Mouse (Mus musculus) small intestine, adult 2 months (tissue): ENCODE results near the gene Zfp2. TPM values are rescaled to one million over a fixed set of nuclear protein-coding genes. Genes with fewer than 3 reads are reported as not detected.

ENCODE experiments used
- H3K27ac ChIP-seq: fragments of 200-500 bp; 2 replicates; pipeline ENCODE4 v1.5.1; 2012; ENCODE audit warnings: low read depth, low read length, control low read depth, inconsistent platforms; ENCODE audit not compliant: insufficient read depth
- H3K27me3 ChIP-seq: fragments of 200-500 bp; 2 replicates; pipeline ENCODE4 v1.6.1; 2012; ENCODE audit warnings: mild to moderate bottlenecking, moderate library complexity, low read length, inconsistent platforms; ENCODE audit not compliant: control insufficient read depth, insufficient read depth
- H3K36me3 ChIP-seq: fragments of 200-500 bp; 2 replicates; pipeline ENCODE4 v1.6.1; 2012; ENCODE audit warnings: mild to moderate bottlenecking, low read length, control low read depth, inconsistent platforms; ENCODE audit not compliant: control insufficient read depth, insufficient read depth
- H3K4me1 ChIP-seq: fragments of 200-500 bp; 2 replicates; pipeline ENCODE4 v1.6.1; 2012; ENCODE audit warnings: low read length, inconsistent platforms, mixed read lengths; ENCODE audit not compliant: control insufficient read depth, insufficient read depth, insufficient read length
- H3K4me3 ChIP-seq: fragments of 200-500 bp; 2 replicates; pipeline ENCODE4 v1.5.1; 2012; ENCODE audit warnings: low read depth, mild to moderate bottlenecking, control low read depth, inconsistent platforms, low read length, moderate library complexity
- CTCF ChIP-seq: fragments of 200-500 bp; IDR thresholded peaks from 2 replicates; pipeline ENCODE4 v1.5.1; 2012; ENCODE audit warnings: low read depth, mild to moderate bottlenecking, control low read depth, inconsistent platforms, low read length, moderate library complexity, mixed read lengths; ENCODE audit not compliant: insufficient replicate concordance, insufficient read length; ENCODE audit errors: extremely low read depth
- POLR2A ChIP-seq: fragments of 200-500 bp; IDR thresholded peaks from 2 replicates; pipeline ENCODE4 v1.6.1; 2012; ENCODE audit warnings: low read depth, mild to moderate bottlenecking, control low read depth, inconsistent platforms, low read length, moderate library complexity
- WGBS: fragments of 180-500 bp; shearing (Covaris S2); methylation state at CpG from one replicate; pipeline ENCODE4 v1.1.7; 2018; 5-methylcytosine and 5-hydroxymethylcytosine counted together
- polyA plus RNA-seq: library from polyadenylated mRNA; depleted of rRNA; stranded (reverse); fragments of >200 nt; gene quantifications from 2 replicates; pipeline ENCODE4 v1.2.3, GENCODE M21; 2012; rRNA removed

Zfp2 gene
- polyA plus RNA-seq, 1 experiment = 0.09 TPM

GRCm38 (mm10) chr11:50878641-50879040, 37.3 kb downstream of the Zfp2 start:
- H3K36me3 ChIP-seq = no peaks in the 10 kb centered on the region
- H3K4me1 ChIP-seq = no peaks in the 10 kb centered on the region
- H3K27ac ChIP-seq = no peak overlapping the region
- 73% methylated on average over 3 of the region's 3 CpGs for WGBS
- no peak overlapping the region for H3K4me3 ChIP-seq
- TF ChIP-seq POLR2A (no peak), CTCF (no peak)
- H3K27me3 ChIP-seq = no peaks in the 10 kb centered on the region

- Histone ChIP-seq H3K4me1 (no peaks in the 10 kb centered on the region; the same call in 1 of the 2 replicates), H3K27ac (no peak overlapping the region), H3K36me3 (no peaks in the 10 kb centered on the region), H3K4me3 (peak overlapping the region; percentile 17), H3K27me3 (peaks cover 27% of the 10 kb centered on the region)
- under 1% methylated on average over 72 of the region's 72 CpGs for WGBS
- TF ChIP-seq CTCF = no peak
- TF ChIP-seq POLR2A = no peak
Measured at GRCm38 (mm10) chr11:50850989-50851601, 64.9 kb downstream of the Zfp2 start.

DNA sequence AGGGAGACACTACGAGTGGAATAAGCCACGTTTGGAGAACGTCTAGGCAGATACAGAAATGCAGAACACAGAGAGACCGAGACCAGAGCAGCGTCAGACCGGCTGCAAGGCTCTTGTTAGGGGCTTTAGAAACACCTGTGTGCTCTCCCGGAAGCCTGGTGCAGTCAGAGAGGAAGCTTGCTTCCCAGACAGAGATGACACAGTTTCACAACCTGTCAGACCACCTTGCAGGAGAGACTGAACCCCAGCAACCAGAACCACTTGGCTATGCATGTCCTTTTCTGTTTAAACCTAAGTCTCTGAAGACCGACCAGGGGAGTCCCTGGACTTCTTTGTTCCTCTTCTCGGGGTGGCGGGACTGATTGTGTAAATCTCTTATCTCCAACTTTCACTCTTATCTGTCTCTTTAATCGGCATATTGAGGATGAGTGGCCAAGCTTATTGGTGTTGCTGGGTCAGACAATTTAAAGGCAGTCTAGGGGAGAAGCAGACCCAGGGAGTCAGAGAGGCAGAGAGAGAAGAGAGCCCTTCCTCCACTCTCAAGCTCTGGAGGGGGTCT, 65.7 kb downstream of the Zfp2 start, which contains the start of gene Grm6:
TSS of gene Grm6 (plus strand) at position 509 of the 559 bp plus-strand sequence.
- 2% methylated on average over 11 of the region's 11 CpGs for WGBS
- Histone ChIP-seq H3K4me1 (no peaks in the 10 kb centered on the region; the same call in 1 of the 2 replicates), H3K27ac (no peak within 1 kb of the TSS), H3K27me3 (peaks cover 27% of the 10 kb centered on the region), H3K36me3 (no peaks in the 10 kb centered on the region), H3K4me3 (peak within 1 kb of the TSS; percentile 17)
- TF ChIP-seq POLR2A = no peak
- TF ChIP-seq CTCF = no peak

- no peak overlapping the region for H3K4me3 ChIP-seq
- no peaks in the 10 kb centered on the region for H3K36me3 ChIP-seq
- no peak overlapping the region for H3K27ac ChIP-seq
- TF ChIP-seq POLR2A (no peak), CTCF (no peak)
- WGBS = 2% methylated on average over 10 of the region's 10 CpGs
- peaks cover 27% of the 10 kb centered on the region for H3K27me3 ChIP-seq
- no peaks in the 10 kb centered on the region; the same call in 1 of the 2 replicates for H3K4me1 ChIP-seq
Measured at GRCm38 (mm10) chr11:50849310-50849709, 66.7 kb downstream of the Zfp2 start.

Other genes with a start within 250 kb of the Zfp2 start
- 0.19 and 0.38 TPM in 2 replicates for gene Zfp354c, start 88.4 kb downstream of the Zfp2 start, polyA plus RNA-seq
- gene Zfp879, start 74.6 kb downstream of the Zfp2 start, polyA plus RNA-seq = 0.05 TPM in 1 of 2 replicates, not detected in the other
- gene Grm6, start 65.5 kb downstream of the Zfp2 start, polyA plus RNA-seq = 0.24 and 0.53 TPM in 2 replicates
- gene Zfp454, start 28.5 kb downstream of the Zfp2 start, polyA plus RNA-seq = not detected in 2 replicates
- not detected in 2 replicates for gene Zfp354b, start 15.5 kb upstream of the Zfp2 start, polyA plus RNA-seq
- gene 4933414I15Rik, start 27.6 kb upstream of the Zfp2 start, polyA plus RNA-seq = not detected in 2 replicates
- 0.08 TPM in 1 of 2 replicates, not detected in the other for gene Prop1, start 37.6 kb upstream of the Zfp2 start, polyA plus RNA-seq
- not detected in 2 replicates for gene Olfr1378, start 50.4 kb upstream of the Zfp2 start, polyA plus RNA-seq
- not detected in 2 replicates for gene Olfr1377, start 65.8 kb upstream of the Zfp2 start, polyA plus RNA-seq
- not detected in 2 replicates for gene Olfr51, start 87.4 kb upstream of the Zfp2 start, polyA plus RNA-seq
- gene Olfr54, start 98.1 kb upstream of the Zfp2 start, polyA plus RNA-seq = not detected in 2 replicates
- not detected in 2 replicates for gene Olfr1375, start 131.9 kb upstream of the Zfp2 start, polyA plus RNA-seq
- 0.09 and 0.10 TPM in 2 replicates for gene Zfp354a, start 143.1 kb upstream of the Zfp2 start, polyA plus RNA-seq